Mouse (Mus musculus): ENCODE data around the gene Plxnd1. TPM values are rescaled to one million over a fixed set of nuclear protein-coding genes. Genes with fewer than 3 reads are reported as not detected.

Plxnd1 gene
- total and polyA plus RNA-seq, 2 experiments from 2014 or later: 37.7 to 82.4 TPM

- WGBS: 72% methylated on average over 5 of the region's 5 CpGs
- ATAC-seq (ENCODE audit: insufficient read depth, low read depth): no peak
- peaks cover 37% of the 10 kb centered on the region for H3K4me1 ChIP-seq (ENCODE audit: control insufficient read depth, insufficient read depth)
- DNase-seq (ENCODE audit: low spot score): no peak
- no peak overlapping the region for H3K9ac ChIP-seq (replicated peaks; ENCODE audit: low read depth, low read length)
- H3K27me3 ChIP-seq (ENCODE audit: control insufficient read depth, insufficient read depth, low read length): no peaks in the 10 kb centered on the region
- H3K27ac ChIP-seq (ENCODE audit: low read depth): no peak overlapping the region
- no peak overlapping the region for H3K4me3 ChIP-seq (ENCODE audit: low read depth, low read length)
- no peaks in the 10 kb centered on the region for H3K9me3 ChIP-seq (replicated peaks; ENCODE audit: control insufficient read depth, low read length)
- TF ChIP-seq EP300 (IDR thresholded peaks at IDR 0.05; ENCODE audit: low read depth) (no peak), CTCF (IDR thresholded peaks at IDR 0.05; ENCODE audit: low read depth) (no peak)
- no peaks in the 10 kb centered on the region for H3K36me3 ChIP-seq (replicated peaks; ENCODE audit: control insufficient read depth, insufficient read depth, low read length)
- H3K4me2 ChIP-seq (ENCODE audit: low read depth, low read length): no peak overlapping the region
Observed at GRCm38 (mm10) chr6:115919876-115920275, 74.9 kb downstream of the Plxnd1 start.

- H3K4me1 ChIP-seq (ENCODE audit: control insufficient read depth, insufficient read depth): peaks cover 31% of the 10 kb centered on the region
- no peak overlapping the region for H3K9ac ChIP-seq (replicated peaks; ENCODE audit: low read depth, low read length)
- no peak overlapping the region for H3K4me2 ChIP-seq (ENCODE audit: low read depth, low read length)
- DNase-seq (ENCODE audit: low spot score): no peak
- TF ChIP-seq CTCF (IDR thresholded peaks at IDR 0.05; ENCODE audit: low read depth): no peak
- no peak overlapping the region for H3K27ac ChIP-seq (ENCODE audit: low read depth)
- no peaks in the 10 kb centered on the region for H3K36me3 ChIP-seq (replicated peaks; ENCODE audit: control insufficient read depth, insufficient read depth, low read length)
- no peaks in the 10 kb centered on the region for H3K27me3 ChIP-seq (ENCODE audit: control insufficient read depth, insufficient read depth, low read length)
- no peaks in the 10 kb centered on the region for H3K9me3 ChIP-seq (replicated peaks; ENCODE audit: control insufficient read depth, low read length)
- 69% methylated on average over 1 of the region's 1 CpGs for WGBS
- ATAC-seq (ENCODE audit: insufficient read depth, low read depth): no peak
- no peak overlapping the region for H3K4me3 ChIP-seq (ENCODE audit: low read depth, low read length)
Observed at GRCm38 (mm10) chr6:115918615-115919014, 76.2 kb downstream of the Plxnd1 start.

GRCm38 (mm10) chr6:115916611-115917010 lies 78.2 kb downstream of the Plxnd1 start:
- Histone ChIP-seq H3K4me1 (ENCODE audit: control insufficient read depth, insufficient read depth) (peaks cover 44% of the 10 kb centered on the region), H3K36me3 (replicated peaks; ENCODE audit: control insufficient read depth, insufficient read depth, low read length) (no peaks in the 10 kb centered on the region), H3K9me3 (replicated peaks; ENCODE audit: control insufficient read depth, low read length) (no peaks in the 10 kb centered on the region), H3K27me3 (ENCODE audit: control insufficient read depth, insufficient read depth, low read length) (no peaks in the 10 kb centered on the region), H3K4me3 (ENCODE audit: low read depth, low read length) (no peak overlapping the region), H3K9ac (replicated peaks; ENCODE audit: low read depth, low read length) (no peak overlapping the region), H3K4me2 (ENCODE audit: low read depth, low read length) (no peak overlapping the region), H3K27ac (ENCODE audit: low read depth) (no peak overlapping the region)
- TF ChIP-seq EP300 (IDR thresholded peaks at IDR 0.05; ENCODE audit: low read depth): no peak
- TF ChIP-seq CTCF (IDR thresholded peaks at IDR 0.05; ENCODE audit: low read depth): no peak
- ATAC-seq (ENCODE audit: insufficient read depth, low read depth): no peak
- no peak for DNase-seq (ENCODE audit: low spot score)
- 41% methylated on average over 5 of the region's 5 CpGs for WGBS

DNA sequence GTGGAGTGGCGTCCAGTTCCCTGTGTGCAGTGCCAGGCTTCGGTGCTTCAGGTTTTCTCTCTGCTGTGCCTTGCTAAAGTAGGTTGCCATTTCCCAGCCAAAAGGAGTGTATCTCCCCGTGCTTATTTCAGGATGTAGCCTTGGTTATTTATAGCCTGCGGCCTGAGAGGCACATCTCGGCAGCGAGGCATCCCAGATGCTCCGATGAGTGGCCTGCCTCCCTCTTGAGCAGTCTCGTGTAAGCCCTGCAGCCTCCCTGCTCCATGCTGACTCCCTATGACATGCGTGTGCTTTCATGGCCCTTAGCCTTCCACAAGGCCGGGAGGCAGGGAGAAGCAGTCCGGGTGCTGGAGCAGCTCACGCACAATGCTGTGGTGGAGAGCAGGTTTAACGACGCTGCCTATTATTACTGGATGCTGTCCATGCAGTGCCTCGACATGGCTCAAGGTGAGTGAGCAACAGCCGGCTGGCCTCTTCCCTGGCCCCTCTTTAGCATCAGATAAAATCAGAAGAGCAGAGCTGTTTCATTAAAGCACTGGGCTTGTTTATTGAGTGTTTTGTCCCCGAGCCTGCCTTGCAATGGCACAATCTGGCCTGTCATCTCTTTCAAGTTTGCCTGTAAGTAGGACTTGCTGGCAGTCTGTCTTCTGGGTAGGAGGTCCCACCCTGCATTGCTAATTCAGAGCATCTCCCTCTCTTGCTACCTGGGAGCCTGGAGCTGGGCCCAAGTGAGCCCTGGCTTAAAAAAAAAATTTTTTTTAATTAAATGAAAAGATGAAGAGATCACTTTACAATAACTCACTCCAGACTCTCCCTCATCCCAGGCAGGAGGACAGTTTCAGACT lies 79.0 kb downstream of the Plxnd1 start:
- peak overlapping the region; percentile 66 for H3K27ac ChIP-seq (ENCODE audit: low read depth)
- ATAC-seq (ENCODE audit: insufficient read depth, low read depth): peak; percentile 70
- no peak overlapping the region for H3K4me3 ChIP-seq (ENCODE audit: low read depth, low read length)

GRCm38 (mm10) chr6:115914511-115915202 lies 80.1 kb downstream of the Plxnd1 start:
- no peak for TF ChIP-seq EP300 (IDR thresholded peaks at IDR 0.05; ENCODE audit: low read depth)
- TF ChIP-seq CTCF (IDR thresholded peaks at IDR 0.05; ENCODE audit: low read depth): no peak
- H3K9ac ChIP-seq (replicated peaks; ENCODE audit: low read depth, low read length): no peak overlapping the region
- no peak overlapping the region for H3K4me3 ChIP-seq (ENCODE audit: low read depth, low read length)
- H3K4me2 ChIP-seq (ENCODE audit: low read depth, low read length): no peak overlapping the region
- H3K27me3 ChIP-seq (ENCODE audit: control insufficient read depth, insufficient read depth, low read length): no peaks in the 10 kb centered on the region
- 74% methylated on average over 15 of the region's 15 CpGs for WGBS
- no peak for DNase-seq (ENCODE audit: low spot score)
- H3K36me3 ChIP-seq (replicated peaks; ENCODE audit: control insufficient read depth, insufficient read depth, low read length): no peaks in the 10 kb centered on the region
- no peak for ATAC-seq (ENCODE audit: insufficient read depth, low read depth)
- no peak overlapping the region for H3K27ac ChIP-seq (ENCODE audit: low read depth)
- no peaks in the 10 kb centered on the region for H3K9me3 ChIP-seq (replicated peaks; ENCODE audit: control insufficient read depth, low read length)
- peaks cover 48% of the 10 kb centered on the region for H3K4me1 ChIP-seq (ENCODE audit: control insufficient read depth, insufficient read depth)

More for the DNA sequence above, 79.0 kb downstream of the Plxnd1 start:
- Histone ChIP-seq H3K4me1 (ENCODE audit: control insufficient read depth, insufficient read depth) (peaks cover 51% of the 10 kb centered on the region), H3K27me3 (ENCODE audit: control insufficient read depth, insufficient read depth, low read length) (no peaks in the 10 kb centered on the region), H3K9me3 (replicated peaks; ENCODE audit: control insufficient read depth, low read length) (no peaks in the 10 kb centered on the region), H3K4me2 (ENCODE audit: low read depth, low read length) (peak overlapping the region; percentile 1; the same call in 1 of the 2 replicates), H3K36me3 (replicated peaks; ENCODE audit: control insufficient read depth, insufficient read depth, low read length) (no peaks in the 10 kb centered on the region), H3K9ac (replicated peaks; ENCODE audit: low read depth, low read length) (no peak overlapping the region)
- DNase-seq (ENCODE audit: low spot score): peak; percentile 72
- TF ChIP-seq CTCF (IDR thresholded peaks at IDR 0.05; ENCODE audit: low read depth): 0 out of 2 replicates have a peak, but pooled peaks have one; percentile 3
- no peak for TF ChIP-seq EP300 (IDR thresholded peaks at IDR 0.05; ENCODE audit: low read depth)
- WGBS: 12% methylated on average over 17 of the region's 17 CpGs

All from heart, postnatal 0 days (tissue).